Mouse (Mus musculus) forebrain, embryonic 12.5 days (tissue): Measurements from ENCODE around the gene Sulf2. TPM values are rescaled to one million over a fixed set of nuclear protein-coding genes. Genes with fewer than 3 reads are reported as not detected.

Experiments
- ATAC-seq: fragments of 200-750 bp; cut with Nextera tagmentation; 2 replicates; pipeline ENCODE4 v1.8.0; 2017; ENCODE audit warnings: moderate TSS enrichment; ENCODE audit not compliant: low FRiP score
- H3K27ac ChIP-seq: fragments of 300-500 bp; sonication (generic); 2 replicates; pipeline ENCODE4 v1.5.1; 2016; ENCODE audit warnings: mild to moderate bottlenecking
- H3K27me3 ChIP-seq: fragments of 300-500 bp; sonication (generic); 2 replicates; pipeline ENCODE4 v1.6.1; 2016; ENCODE audit warnings: mild to moderate bottlenecking
- H3K36me3 ChIP-seq: fragments of 300-500 bp; sonication (generic); replicated peaks from 2 replicates; pipeline ENCODE4 v1.6.1; 2016; ENCODE audit warnings: mild to moderate bottlenecking
- H3K4me1 ChIP-seq: fragments of 300-500 bp; sonication (generic); 2 replicates; pipeline ENCODE4 v1.6.1; 2016
- H3K4me2 ChIP-seq: fragments of 300-500 bp; sonication (generic); 2 replicates; pipeline ENCODE4 v1.6.1; 2016; ENCODE audit warnings: mild to moderate bottlenecking, moderate library complexity
- H3K4me3 ChIP-seq: fragments of 300-500 bp; sonication (generic); replicated peaks from 2 replicates; pipeline ENCODE4 v1.5.1; 2016; ENCODE audit warnings: mild to moderate bottlenecking
- H3K9ac ChIP-seq: fragments of 300-500 bp; sonication (generic); 2 replicates; pipeline ENCODE4 v1.6.1; 2016; ENCODE audit warnings: mild to moderate bottlenecking
- H3K9me3 ChIP-seq: fragments of 300-500 bp; sonication (generic); 2 replicates; pipeline ENCODE4 v1.6.1; 2016
- WGBS: fragments of 180-500 bp; shearing (Covaris S2); methylation state at CpG from one replicate; pipeline ENCODE4 v1.1.7; 2016; 5-methylcytosine and 5-hydroxymethylcytosine counted together
- polyA plus RNA-seq: library from polyadenylated mRNA; unstranded; fragments of >200 nt; fragmentation: Nextera tagmentation; extraction: Ambion mirVana; gene quantifications from 2 replicates; pipeline ENCODE4 v1.2.1, GENCODE M21; 2016

The Sulf2 gene
- polyA plus RNA-seq, 1 experiment from 2014 or later: 77.9 TPM

GRCm38 (mm10) chr2:166062008-166062407, 93.5 kb downstream of the Sulf2 start:
- H3K4me1 ChIP-seq: no peaks in the 10 kb centered on the region
- H3K9ac ChIP-seq: no peak overlapping the region
- no peak for ATAC-seq
- H3K4me3 ChIP-seq: no peak overlapping the region
- peaks cover 77% of the 10 kb centered on the region for H3K36me3 ChIP-seq
- no peaks in the 10 kb centered on the region for H3K9me3 ChIP-seq
- no peaks in the 10 kb centered on the region for H3K27me3 ChIP-seq
- 91% methylated on average over 1 of the region's 1 CpGs for WGBS
- H3K27ac ChIP-seq: no peak overlapping the region
- no peak overlapping the region for H3K4me2 ChIP-seq

GRCm38 (mm10) chr2:166059684-166060423, 95.6 kb downstream of the Sulf2 start:
- H3K4me3 ChIP-seq: no peak overlapping the region

GRCm38 (mm10) chr2:166054002-166054539, 101.4 kb downstream of the Sulf2 start:
- Histone ChIP-seq H3K4me1 (no peaks in the 10 kb centered on the region), H3K4me3 (no peak overlapping the region), H3K27ac (no peak overlapping the region), H3K27me3 (no peaks in the 10 kb centered on the region), H3K9me3 (no peaks in the 10 kb centered on the region), H3K36me3 (peaks cover 72% of the 10 kb centered on the region), H3K4me2 (no peak overlapping the region), H3K9ac (no peak overlapping the region)
- ATAC-seq: no peak
- WGBS: 94% methylated on average over 14 of the region's 14 CpGs

More at GRCm38 (mm10) chr2:166059684-166060423, 95.6 kb downstream of the Sulf2 start:
- Histone ChIP-seq H3K9ac (no peak overlapping the region), H3K27ac (no peak overlapping the region), H3K36me3 (peaks cover 80% of the 10 kb centered on the region), H3K4me2 (no peak overlapping the region), H3K4me1 (no peaks in the 10 kb centered on the region), H3K27me3 (no peaks in the 10 kb centered on the region), H3K9me3 (no peaks in the 10 kb centered on the region)
- no peak for ATAC-seq
- WGBS: 74% methylated on average over 7 of the region's 7 CpGs

GRCm38 (mm10) chr2:166051966-166052365, 103.5 kb downstream of the Sulf2 start:
- no peaks in the 10 kb centered on the region for H3K27me3 ChIP-seq
- no peak overlapping the region for H3K4me3 ChIP-seq
- H3K27ac ChIP-seq: no peak overlapping the region
- ATAC-seq: no peak
- no peak overlapping the region for H3K9ac ChIP-seq
- no peaks in the 10 kb centered on the region for H3K4me1 ChIP-seq
- H3K36me3 ChIP-seq: peaks cover 77% of the 10 kb centered on the region
- 92% methylated on average over 7 of the region's 7 CpGs for WGBS
- no peak overlapping the region for H3K4me2 ChIP-seq
- no peaks in the 10 kb centered on the region for H3K9me3 ChIP-seq

GRCm38 (mm10) chr2:166051421-166051820, 104.0 kb downstream of the Sulf2 start:
- Histone ChIP-seq H3K36me3 (peaks cover 73% of the 10 kb centered on the region), H3K4me2 (no peak overlapping the region), H3K9ac (no peak overlapping the region), H3K27me3 (no peaks in the 10 kb centered on the region), H3K4me3 (no peak overlapping the region), H3K9me3 (no peaks in the 10 kb centered on the region), H3K4me1 (no peaks in the 10 kb centered on the region), H3K27ac (no peak overlapping the region)
- WGBS: 91% methylated on average over 17 of the region's 17 CpGs
- ATAC-seq: no peak

- no peak overlapping the region for H3K27ac ChIP-seq
- 89% methylated on average over 7 of the region's 7 CpGs for WGBS
Observed at GRCm38 (mm10) chr2:166048852-166049251, 106.6 kb downstream of the Sulf2 start.

GRCm38 (mm10) chr2:166047931-166048330, 107.5 kb downstream of the Sulf2 start:
- ATAC-seq: no peak
- H3K36me3 ChIP-seq: peaks cover 45% of the 10 kb centered on the region

More at GRCm38 (mm10) chr2:166048852-166049251, 106.6 kb downstream of the Sulf2 start:
- no peaks in the 10 kb centered on the region for H3K9me3 ChIP-seq
- H3K27me3 ChIP-seq: no peaks in the 10 kb centered on the region
- no peak for ATAC-seq
- H3K36me3 ChIP-seq: peaks cover 49% of the 10 kb centered on the region
- no peak overlapping the region for H3K4me3 ChIP-seq
- H3K9ac ChIP-seq: no peak overlapping the region
- no peak overlapping the region for H3K4me2 ChIP-seq
- no peaks in the 10 kb centered on the region for H3K4me1 ChIP-seq

GRCm38 (mm10) chr2:166045549-166046501, 109.6 kb downstream of the Sulf2 start:
- no peak overlapping the region for H3K4me3 ChIP-seq
- no peaks in the 10 kb centered on the region for H3K9me3 ChIP-seq
- WGBS: 72% methylated on average over 10 of the region's 10 CpGs
- peaks cover 9% of the 10 kb centered on the region for H3K4me1 ChIP-seq
- H3K36me3 ChIP-seq: peaks cover 30% of the 10 kb centered on the region
- H3K4me2 ChIP-seq: no peak overlapping the region
- H3K27me3 ChIP-seq: no peaks in the 10 kb centered on the region
- H3K9ac ChIP-seq: no peak overlapping the region
- no peak overlapping the region for H3K27ac ChIP-seq
- ATAC-seq: 0 out of 2 replicates have a peak, but pooled peaks have one; percentile 49

More at GRCm38 (mm10) chr2:166047931-166048330, 107.5 kb downstream of the Sulf2 start:
- H3K4me2 ChIP-seq: no peak overlapping the region
- H3K27me3 ChIP-seq: no peaks in the 10 kb centered on the region
- no peaks in the 10 kb centered on the region for H3K4me1 ChIP-seq
- no peak overlapping the region for H3K9ac ChIP-seq
- no peaks in the 10 kb centered on the region for H3K9me3 ChIP-seq
- no peak overlapping the region for H3K27ac ChIP-seq
- H3K4me3 ChIP-seq: no peak overlapping the region
- 95% methylated on average over 4 of the region's 4 CpGs for WGBS

GRCm38 (mm10) chr2:166045006-166045405, 110.5 kb downstream of the Sulf2 start:
- Histone ChIP-seq H3K4me1 (peaks cover 10% of the 10 kb centered on the region), H3K27ac (no peak overlapping the region), H3K4me3 (no peak overlapping the region), H3K36me3 (peaks cover 23% of the 10 kb centered on the region), H3K4me2 (no peak overlapping the region), H3K27me3 (no peaks in the 10 kb centered on the region), H3K9ac (no peak overlapping the region), H3K9me3 (no peaks in the 10 kb centered on the region)
- no peak for ATAC-seq
- 86% methylated on average over 2 of the region's 2 CpGs for WGBS

GRCm38 (mm10) chr2:166042542-166042941, 112.9 kb downstream of the Sulf2 start:
- WGBS: 93% methylated on average over 1 of the region's 1 CpGs
- H3K27ac ChIP-seq: no peak overlapping the region
- H3K4me3 ChIP-seq: no peak overlapping the region
- peaks cover 10% of the 10 kb centered on the region for H3K4me1 ChIP-seq
- H3K9ac ChIP-seq: no peak overlapping the region
- H3K9me3 ChIP-seq: no peaks in the 10 kb centered on the region
- H3K27me3 ChIP-seq: no peaks in the 10 kb centered on the region
- peaks cover 2% of the 10 kb centered on the region; the same call in 1 of the 2 replicates for H3K36me3 ChIP-seq
- no peak overlapping the region for H3K4me2 ChIP-seq
- ATAC-seq: no peak

- H3K9ac ChIP-seq: no peak overlapping the region
- no peak overlapping the region for H3K4me3 ChIP-seq
- H3K9me3 ChIP-seq: no peaks in the 10 kb centered on the region
- WGBS: 89% methylated on average over 4 of the region's 4 CpGs
- 0 out of 2 replicates have a peak, but pooled peaks cover 4% of the 10 kb centered on the region for H3K36me3 ChIP-seq
- H3K4me2 ChIP-seq: no peak overlapping the region
- ATAC-seq: no peak
- H3K4me1 ChIP-seq: peaks cover 10% of the 10 kb centered on the region
- H3K27ac ChIP-seq: no peak overlapping the region
- no peaks in the 10 kb centered on the region for H3K27me3 ChIP-seq
Observed at GRCm38 (mm10) chr2:166039681-166040080, 115.8 kb downstream of the Sulf2 start.

GRCm38 (mm10) chr2:166035725-166036124, 119.7 kb downstream of the Sulf2 start:
- H3K4me3 ChIP-seq: no peak overlapping the region
- no peak for ATAC-seq
- H3K9me3 ChIP-seq: no peaks in the 10 kb centered on the region
- WGBS: 61% methylated on average over 3 of the region's 3 CpGs
- no peak overlapping the region for H3K4me2 ChIP-seq
- no peak overlapping the region for H3K27ac ChIP-seq
- H3K4me1 ChIP-seq: peaks cover 12% of the 10 kb centered on the region
- no peak overlapping the region for H3K9ac ChIP-seq
- H3K27me3 ChIP-seq: no peaks in the 10 kb centered on the region
- 0 out of 2 replicates have a peak, but pooled peaks cover 4% of the 10 kb centered on the region for H3K36me3 ChIP-seq
